Mouse (Mus musculus) B cell, adult 2 months (primary cell): ENCODE data around the gene Klra6.
"Not testable (repeated sequence)": the region's sequence is repeated elsewhere in the genome, so short reads cannot be mapped to it uniquely, and the experiment has no call there.

ENCODE experiments used
- DNase-seq, 2 experiments: peaks; one replicate each; pipeline ENCODE4 v3.0.0; 2022

Gene Klra6

DNA sequence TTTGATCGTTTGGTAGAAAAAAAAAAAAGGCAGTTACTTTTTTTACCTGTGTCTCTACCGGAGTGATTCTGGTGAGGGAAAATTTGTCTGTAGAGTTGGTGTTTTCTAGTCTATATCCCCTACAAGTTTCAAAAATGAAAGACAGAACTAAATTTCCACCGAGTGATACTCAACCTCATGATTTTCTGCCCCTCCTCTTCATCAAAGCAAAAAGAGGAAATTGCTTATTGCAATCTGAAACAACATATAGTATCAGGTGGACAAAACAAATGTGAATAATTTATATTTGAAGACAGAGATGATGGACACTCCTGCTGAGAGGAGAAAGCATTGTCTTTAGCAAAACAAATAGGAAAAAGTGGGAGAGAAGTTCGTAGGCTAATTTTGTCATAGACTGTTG is at the start of gene Klra6:
TSS of gene Klra6 (minus strand) at position 101 of the 400 bp plus-strand sequence.
- DNase-seq, result no peak

DNA sequence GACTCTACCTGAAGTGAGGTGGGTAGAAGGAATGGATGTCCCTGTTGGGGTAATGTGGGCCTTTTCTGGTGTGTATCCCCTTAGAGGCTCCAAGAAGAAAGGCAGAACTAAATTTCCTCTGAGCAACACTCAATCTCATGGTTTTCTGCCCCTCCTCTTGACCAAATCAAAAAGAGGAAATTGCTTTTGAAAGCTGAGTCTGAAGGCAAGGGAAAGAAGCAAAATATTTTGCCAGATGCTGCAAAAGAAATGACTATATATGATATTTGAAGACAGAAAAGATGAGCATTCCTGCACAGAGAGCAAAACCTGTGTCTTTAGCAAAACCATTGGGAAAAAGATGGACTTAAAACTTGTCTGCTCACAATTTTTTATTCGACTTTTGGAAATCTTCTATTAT is 40.4 kb upstream of the Klra6 start, which contains the start of gene Klra4:
TSS of gene Klra4 (minus strand) at position 101 of the 400 bp plus-strand sequence.
- DNase-seq, result not testable (repeated sequence)

- DNase-seq, result no peak
Observed at GRCm38 (mm10) chr6:130065196-130065595, 38.4 kb upstream of the Klra6 start.

- DNase-seq, result not testable (repeated sequence)
Observed at GRCm38 (mm10) chr6:130035146-130035545, 8.4 kb upstream of the Klra6 start.

DNA sequence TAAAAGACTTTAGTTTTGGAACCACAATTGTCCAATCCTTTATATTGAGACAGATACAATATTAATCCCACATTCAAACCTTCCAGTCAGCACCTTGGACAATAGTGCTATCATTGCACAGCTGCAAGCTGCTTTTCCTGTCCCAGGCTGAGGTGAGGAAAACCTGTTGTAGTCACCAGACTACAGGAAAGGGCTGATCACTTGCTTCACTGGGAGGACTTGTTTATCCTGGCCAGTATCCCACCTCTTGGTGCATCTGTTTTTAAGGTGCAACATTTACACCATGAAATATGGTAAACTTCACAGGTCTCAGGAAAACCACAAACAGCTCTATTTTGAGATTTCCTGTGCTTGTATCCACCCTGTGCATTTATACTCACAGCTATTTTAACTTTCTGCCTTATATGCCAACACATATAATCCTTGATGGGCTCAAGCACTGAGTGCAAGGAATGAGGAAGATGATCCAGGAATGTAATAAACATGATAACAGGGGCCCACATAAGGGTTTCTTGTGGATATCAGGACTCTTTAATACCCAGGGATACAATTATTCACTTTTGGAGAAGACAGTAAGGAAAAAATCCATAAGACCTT is 4.8 kb upstream of the Klra6 start:
- not testable (repeated sequence) for DNase-seq
